ENCODE assay signal across 16 mouse cellular contexts in the genomic region with DNA sequence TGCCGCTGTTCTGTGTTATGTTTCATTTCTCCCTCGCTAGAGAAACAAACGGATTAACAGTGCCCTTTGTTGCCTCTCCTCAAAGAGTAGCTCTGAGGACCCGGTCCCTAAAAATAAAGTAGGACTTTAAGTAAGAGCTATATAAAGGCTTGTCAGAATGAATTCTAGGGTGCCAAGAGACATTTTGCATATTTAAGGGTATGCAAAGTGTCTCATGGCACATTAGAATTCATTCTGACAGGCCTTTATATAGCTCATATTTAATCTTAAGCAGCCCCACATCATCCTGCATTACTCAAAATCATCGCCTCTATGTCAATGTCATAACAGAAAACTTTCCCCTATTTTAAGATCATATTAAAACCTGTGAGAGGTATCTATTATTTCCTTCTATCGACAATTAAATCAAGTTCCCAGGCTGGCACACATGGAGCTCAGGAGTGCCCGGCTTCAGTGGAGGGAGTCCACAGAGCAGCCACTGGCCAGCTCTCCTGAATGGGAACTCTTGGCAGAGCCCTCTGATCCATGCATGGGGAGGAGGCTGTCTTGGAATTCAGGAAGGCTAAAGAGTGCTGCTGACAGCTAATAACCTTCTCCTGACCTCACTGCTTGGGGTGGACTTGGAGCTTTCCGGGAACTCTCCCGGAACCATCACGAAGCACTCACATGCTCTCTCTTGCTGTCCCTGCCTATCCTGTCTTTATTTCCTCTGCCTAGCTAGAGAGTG. TPM values are rescaled to one million over a fixed set of nuclear protein-coding genes. Genes with fewer than 3 reads are reported as not detected.
DNase-seq lines count a peak whose midpoint lies in the region; ATAC-seq lines count a peak whose summit lies in the region.
"Had no signal": no experiment of that assay in that cellular context is flagged by ENCODE, and none has a peak within 500 bp of the region (broad histone marks: within the 10 kb centered on the region; RNA-seq: fewer than 3 reads in every experiment).

No protein-coding gene starts in this region.

- WGBS in heart, embryonic 15.5 days: 36% methylated on average over 10 of the region's 10 CpGs
- WGBS in heart, embryonic 11.5 days (ENCODE audit: insufficient replicate concordance): 47% methylated on average over 10 of the region's 10 CpGs
- 51% methylated on average over 10 of the region's 10 CpGs for WGBS in midbrain, embryonic 12.5 days
- 57% methylated on average over 10 of the region's 10 CpGs for WGBS in midbrain, embryonic 10.5 days

- peaks cover 8% of the 10 kb centered on the region for H3K4me1 ChIP-seq in heart, embryonic 15.5 days (replicated peaks)
- peaks cover 9% of the 10 kb centered on the region; the same call in 1 of the 2 replicates for H3K4me1 ChIP-seq in heart, embryonic 11.5 days (ENCODE audit: control insufficient read depth, insufficient read depth, low read length)
- peaks cover 8% of the 10 kb centered on the region; the same call in 1 of the 2 replicates for H3K4me1 ChIP-seq in midbrain, embryonic 12.5 days
- peaks cover 9% of the 10 kb centered on the region for H3K4me1 ChIP-seq in midbrain, embryonic 10.5 days
- H3K4me1 ChIP-seq: embryonic facial prominence, embryonic 13.5 days had no signal

- no peak overlapping the region for H3K9ac ChIP-seq in heart, embryonic 15.5 days
- no peak overlapping the region for H3K9ac ChIP-seq in heart, embryonic 11.5 days (ENCODE audit: low read depth, low read length)
- H3K9ac ChIP-seq in midbrain, embryonic 12.5 days (replicated peaks): no peak overlapping the region
- H3K9ac ChIP-seq: embryonic facial prominence, embryonic 13.5 days had no signal

- no peaks in the 10 kb centered on the region for H3K27me3 ChIP-seq in heart, embryonic 15.5 days
- H3K27me3 ChIP-seq in heart, embryonic 11.5 days (ENCODE audit: control insufficient read depth, insufficient read depth, low read length): no peaks in the 10 kb centered on the region
- no peaks in the 10 kb centered on the region for H3K27me3 ChIP-seq in midbrain, embryonic 12.5 days
- H3K27me3 ChIP-seq in midbrain, embryonic 10.5 days (ENCODE audit: low read depth, poor library complexity, severe bottlenecking): no peaks in the 10 kb centered on the region
- H3K27me3 ChIP-seq: embryonic facial prominence, embryonic 13.5 days had no signal

- H3K9me3 ChIP-seq in heart, embryonic 15.5 days (replicated peaks): no peaks in the 10 kb centered on the region
- H3K9me3 ChIP-seq in heart, embryonic 11.5 days (replicated peaks; ENCODE audit: control insufficient read depth, low read length): no peaks in the 10 kb centered on the region
- H3K9me3 ChIP-seq in midbrain, embryonic 12.5 days: no peaks in the 10 kb centered on the region
- H3K9me3 ChIP-seq in midbrain, embryonic 10.5 days (replicated peaks): no peaks in the 10 kb centered on the region
- H3K9me3 ChIP-seq: embryonic facial prominence, embryonic 13.5 days had no signal

- no peak for DNase-seq in midbrain, embryonic 10.5 days (ENCODE audit: low spot score)
- peak; percentile 60 for DNase-seq in kidney, adult 9 months
- DNase-seq in ovary, postnatal 36 days (ENCODE audit: low spot score): no peak
- DNase-seq in adrenal gland, postnatal 10 days: no peak
- DNase-seq: adrenal gland, postnatal 36 days; cerebellum, adult 2 months; heart, postnatal 36 days had no signal

- no peak for ATAC-seq in heart, embryonic 15.5 days (replicated peaks; ENCODE audit: insufficient number of reproducible peaks, insufficient read depth, low FRiP score, low read depth)
- ATAC-seq in heart, embryonic 11.5 days (replicated peaks; ENCODE audit: insufficient number of reproducible peaks, low FRiP score, low TSS enrichment): no peak
- ATAC-seq in midbrain, embryonic 12.5 days (ENCODE audit: low FRiP score, low read depth): 0 out of 2 replicates have a peak, but pooled peaks have one; percentile 38
- ATAC-seq: intestine, embryonic 16.5 days had no signal

- H3K36me3 ChIP-seq in heart, embryonic 15.5 days: peaks cover 9% of the 10 kb centered on the region; the same call in 1 of the 2 replicates
- H3K36me3 ChIP-seq in heart, embryonic 11.5 days (ENCODE audit: control insufficient read depth, insufficient read depth, low read length): no peaks in the 10 kb centered on the region
- no peaks in the 10 kb centered on the region for H3K36me3 ChIP-seq in midbrain, embryonic 12.5 days
- no peaks in the 10 kb centered on the region for H3K36me3 ChIP-seq in midbrain, embryonic 10.5 days
- H3K36me3 ChIP-seq: embryonic facial prominence, embryonic 13.5 days had no signal

- H3K4me2 ChIP-seq in heart, embryonic 15.5 days: no peak overlapping the region
- no peak overlapping the region for H3K4me2 ChIP-seq in heart, embryonic 11.5 days
- H3K4me2 ChIP-seq in midbrain, embryonic 12.5 days (replicated peaks): no peak overlapping the region
- H3K4me2 ChIP-seq: embryonic facial prominence, embryonic 13.5 days had no signal

- no peak overlapping the region for H3K4me3 ChIP-seq in heart, embryonic 15.5 days
- H3K4me3 ChIP-seq in heart, embryonic 11.5 days (ENCODE audit: low read depth, low read length): no peak overlapping the region
- no peak overlapping the region for H3K4me3 ChIP-seq in midbrain, embryonic 12.5 days
- H3K4me3 ChIP-seq in midbrain, embryonic 10.5 days: no peak overlapping the region
- H3K4me3 ChIP-seq: embryonic facial prominence, embryonic 13.5 days had no signal

- peak overlapping the region; percentile 58 for H3K27ac ChIP-seq in heart, embryonic 15.5 days
- no peak overlapping the region; the same call in 1 of the 2 replicates for H3K27ac ChIP-seq in heart, embryonic 11.5 days (ENCODE audit: low read depth, low read length)
- H3K27ac ChIP-seq in midbrain, embryonic 12.5 days (replicated peaks): no peak overlapping the region
- no peak overlapping the region for H3K27ac ChIP-seq in midbrain, embryonic 10.5 days (replicated peaks)
- H3K27ac ChIP-seq: embryonic facial prominence, embryonic 13.5 days had no signal

RNA-seq across cellular contexts. Expression of gene Ush2a, which starts 46.8 kb away (rescaled TPM):
- polyA plus RNA-seq in heart, embryonic 15.5 days (2015; fragmentation: Nextera tagmentation; extraction: Ambion mirVana): 0.05 TPM in 1 of 2 replicates, not detected in the other
- polyA plus RNA-seq in heart, embryonic 11.5 days (2014; fragmentation: Nextera tagmentation; extraction: Ambion mirVana): 0.03 and 0.30 TPM in 2 replicates
- 0.14 and 0.20 TPM in 2 replicates for polyA plus RNA-seq in midbrain, embryonic 12.5 days (2016; fragmentation: Nextera tagmentation; extraction: Ambion mirVana)
- polyA plus RNA-seq in midbrain, embryonic 10.5 days (2016; fragmentation: Nextera tagmentation; extraction: Ambion mirVana): 0.07 and 0.12 TPM in 2 replicates
- under 1 TPM; 0.03 to 0.09 TPM for total RNA-seq in adrenal gland, postnatal 10 days (2021)
- total RNA-seq: gastrocnemius, adult 18-20 months; megakaryocyte progenitor cell, adult 5-6 weeks had no signal
- polyA plus RNA-seq: small intestine, adult 2 months; stomach, embryonic 16.5 days had no signal
